Mouse (Mus musculus) erythroblast, embryonic 14.5 days (primary cell): ENCODE results near the gene Sh3pxd2a.

Experiments
- GATA1 ChIP-seq: IDR thresholded peaks from 2 replicates; pipeline ENCODE4 v1.6.1; 2012; ENCODE audit warnings: low read length, inconsistent platforms, mixed read lengths
- TAL1 ChIP-seq: IDR thresholded peaks from 3 replicates; pipeline ENCODE4 v1.6.1; 2012; ENCODE audit warnings: low read length, inconsistent platforms, mixed read lengths

DNA sequence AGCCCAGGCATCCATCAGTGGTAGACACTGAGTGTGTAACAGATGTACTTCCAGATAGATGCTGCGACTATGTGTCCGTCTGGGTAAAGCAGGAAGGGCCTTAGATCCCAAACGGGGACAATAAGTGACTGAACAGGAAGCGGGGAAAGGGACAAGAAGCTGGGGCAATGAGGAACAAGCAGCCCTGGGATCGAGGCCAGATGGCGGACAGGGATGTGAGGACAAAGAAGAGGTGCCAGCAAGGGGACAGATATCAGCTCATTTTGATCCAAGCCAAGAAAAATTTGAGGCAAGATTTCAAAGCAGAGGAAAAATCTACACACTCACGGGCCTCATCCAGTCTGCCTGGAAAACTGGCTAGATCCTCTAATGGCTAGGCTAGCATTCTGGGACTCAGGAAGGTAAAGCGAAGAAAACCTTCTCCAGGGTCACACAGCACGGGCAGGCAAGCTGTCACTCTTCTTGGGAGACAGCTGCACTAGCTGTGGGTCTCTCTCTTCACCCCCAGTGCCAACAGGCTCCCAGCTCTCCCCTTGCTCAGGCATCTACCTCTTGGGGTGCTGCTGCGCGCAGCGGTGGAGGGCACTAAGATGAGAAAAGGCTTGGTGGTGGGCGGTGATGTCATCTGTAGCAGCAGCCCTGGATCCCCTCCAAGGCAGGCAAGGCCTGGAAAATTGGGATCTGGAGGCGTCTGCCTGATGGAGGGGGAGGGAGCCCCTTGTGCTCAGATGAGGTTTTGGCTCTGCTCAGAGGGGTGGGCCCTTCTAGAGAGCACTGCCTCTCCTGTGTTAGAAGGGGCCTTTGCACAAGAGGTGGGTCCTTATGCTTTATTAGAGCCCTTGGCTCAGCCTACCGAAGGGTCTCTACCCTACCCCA lies 146.9 kb downstream of the Sh3pxd2a start:
- no peak for TF ChIP-seq GATA1
- no peak for TF ChIP-seq TAL1
